Mouse (Mus musculus) ES-E14 (cell line): ENCODE results near the gene Ostf1.

Source experiments
- HCFC1 ChIP-seq: IDR thresholded peaks from 2 replicates; pipeline ENCODE4 v1.6.1; 2012; ENCODE audit warnings: low read length, inconsistent platforms, borderline replicate concordance; ENCODE audit not compliant: insufficient read depth
- MAFK ChIP-seq: IDR thresholded peaks from 2 replicates; pipeline ENCODE4 v1.6.1; 2014; ENCODE audit warnings: mild to moderate bottlenecking, low read depth, low read length, inconsistent platforms; ENCODE audit not compliant: insufficient read depth
- ZC3H11A ChIP-seq: IDR thresholded peaks from 2 replicates; pipeline ENCODE4 v1.6.1; 2012; ENCODE audit warnings: low read depth, mild to moderate bottlenecking, inconsistent platforms, low read length, borderline replicate concordance
- ZNF384 ChIP-seq: IDR thresholded peaks from 2 replicates; pipeline ENCODE4 v1.6.1; 2012; ENCODE audit warnings: low read depth, low read length, inconsistent platforms

DNA sequence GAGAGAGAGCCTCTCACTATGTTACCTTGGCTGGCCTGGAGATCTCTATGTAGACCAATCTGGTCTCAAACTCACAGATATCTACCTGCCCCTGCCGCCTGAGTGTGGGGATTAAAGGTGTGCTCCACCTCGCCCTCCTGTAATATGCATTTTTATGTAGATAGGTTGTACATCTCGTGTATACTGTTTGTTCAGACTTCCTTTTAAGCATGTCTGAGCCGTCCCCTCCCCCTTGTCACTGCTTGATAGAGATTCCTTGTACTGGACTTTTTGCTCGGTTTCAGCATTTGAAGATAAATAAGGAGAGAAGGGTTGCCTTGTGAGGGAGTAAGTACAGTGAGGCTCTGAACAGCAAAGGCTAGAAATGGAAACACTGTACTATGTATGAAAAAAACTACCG lies 21.4 kb upstream of the Ostf1 start:
- no peak for TF ChIP-seq HCFC1
- no peak for TF ChIP-seq ZNF384
- no peak for TF ChIP-seq MAFK
- no peak for TF ChIP-seq ZC3H11A
